Mouse (Mus musculus) T-helper 17 cell (primary cell): Measurements from ENCODE around the gene Iqsec1.
"Not testable (repeated sequence)": the region's sequence is repeated elsewhere in the genome, so short reads cannot be mapped to it uniquely, and the experiment has no call there.

Source experiments
- in situ Hi-C, 2 experiments: fragments of 300-600 bp; cut with MboI, MseI; formaldehyde crosslinking; loops; 1 replicate in 1 of 2; 2 replicates in 1 of 2; pipeline ENCODE4 v1.15.1; 2025; ENCODE audit warnings: high pct_unique_total_duplicates in 2 of 2

The Iqsec1 gene

DNA sequence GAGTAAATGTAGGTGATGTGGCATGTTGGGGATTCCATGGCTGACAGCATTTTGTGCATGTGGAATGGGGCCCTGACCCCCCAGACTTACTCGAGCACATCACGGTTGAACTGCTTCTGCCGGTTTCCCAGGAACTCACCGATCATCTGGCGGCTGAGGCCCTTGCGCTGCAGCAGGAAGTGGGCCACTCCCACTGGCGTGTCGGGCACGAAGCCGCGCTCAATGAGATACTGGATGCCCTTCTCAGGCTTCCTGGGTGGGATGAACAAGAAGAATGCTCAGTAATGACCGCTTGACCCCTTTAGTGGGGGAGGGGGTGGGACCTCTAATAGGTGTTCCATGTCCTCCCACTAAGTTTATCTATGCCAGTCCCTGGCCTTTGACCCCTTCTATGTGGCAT, 308.1 kb downstream of the Iqsec1 start:
- in situ Hi-C loops = no loop called here

GRCm38 (mm10) chr6:90678759-90679158, 309.7 kb downstream of the Iqsec1 start:
- in situ Hi-C loops = no loop called here

GRCm38 (mm10) chr6:90668693-90669092, 319.8 kb downstream of the Iqsec1 start:
- in situ Hi-C loops = no loop called here

DNA sequence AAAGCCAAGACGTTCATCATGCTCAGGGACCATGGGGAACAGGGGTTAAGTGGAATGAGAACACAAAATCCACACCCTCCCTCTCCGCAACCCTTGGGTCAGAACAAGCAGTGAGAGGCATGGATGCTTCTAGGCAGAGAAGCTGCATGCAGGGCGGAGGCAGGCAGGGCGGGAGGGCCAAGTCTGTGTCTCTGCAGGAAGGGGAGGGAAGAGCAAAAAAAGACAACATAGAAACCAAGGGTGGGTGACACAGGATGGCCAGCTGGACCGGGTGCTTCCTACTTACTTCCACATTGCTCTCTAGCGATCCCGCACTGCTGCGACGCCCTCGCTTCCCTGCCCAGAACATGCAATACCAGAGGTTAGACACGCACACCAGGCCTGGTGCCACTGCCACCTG, 324.7 kb downstream of the Iqsec1 start:
- in situ Hi-C loops = no loop called here

DNA sequence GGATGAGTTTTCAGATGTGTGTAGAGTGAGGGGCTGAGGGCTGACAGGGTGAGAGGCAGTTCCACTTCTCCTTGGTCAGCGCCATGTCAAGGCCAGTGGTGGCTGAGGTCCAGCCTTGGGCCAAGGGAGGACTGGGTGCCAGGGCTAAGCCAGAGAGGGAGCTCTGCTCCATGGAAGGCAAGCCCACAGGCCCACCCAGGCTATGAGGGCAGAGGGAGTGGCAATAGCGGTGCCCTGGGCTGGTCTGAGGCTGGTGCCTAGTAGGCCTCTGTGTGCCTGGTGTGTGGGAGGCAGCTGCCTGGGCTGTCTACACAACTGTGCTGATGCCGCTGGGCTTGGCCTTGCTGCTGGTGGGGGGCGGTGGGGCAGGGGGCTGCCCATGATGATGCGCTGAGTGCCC, 326.3 kb downstream of the Iqsec1 start:
- in situ Hi-C loops = no loop called here

DNA sequence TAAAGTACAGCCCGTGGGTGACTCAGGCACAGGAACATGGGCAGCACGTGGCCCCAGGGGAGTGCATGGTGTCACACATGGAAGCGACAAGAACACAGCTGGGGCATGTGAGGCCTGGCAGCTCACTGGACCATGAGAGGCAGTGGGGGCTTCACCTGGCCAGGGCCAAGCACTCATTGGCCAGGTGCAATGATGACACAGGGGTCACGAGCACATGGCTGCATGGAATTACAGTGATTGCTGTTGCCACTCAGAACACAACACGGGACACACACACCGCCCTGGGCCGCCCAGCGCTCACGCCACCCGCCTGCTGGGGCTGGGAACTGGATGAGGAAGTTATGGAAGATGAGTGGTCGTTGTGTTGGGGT, 327.5 kb downstream of the Iqsec1 start:
- in situ Hi-C loops = no loop called here

DNA sequence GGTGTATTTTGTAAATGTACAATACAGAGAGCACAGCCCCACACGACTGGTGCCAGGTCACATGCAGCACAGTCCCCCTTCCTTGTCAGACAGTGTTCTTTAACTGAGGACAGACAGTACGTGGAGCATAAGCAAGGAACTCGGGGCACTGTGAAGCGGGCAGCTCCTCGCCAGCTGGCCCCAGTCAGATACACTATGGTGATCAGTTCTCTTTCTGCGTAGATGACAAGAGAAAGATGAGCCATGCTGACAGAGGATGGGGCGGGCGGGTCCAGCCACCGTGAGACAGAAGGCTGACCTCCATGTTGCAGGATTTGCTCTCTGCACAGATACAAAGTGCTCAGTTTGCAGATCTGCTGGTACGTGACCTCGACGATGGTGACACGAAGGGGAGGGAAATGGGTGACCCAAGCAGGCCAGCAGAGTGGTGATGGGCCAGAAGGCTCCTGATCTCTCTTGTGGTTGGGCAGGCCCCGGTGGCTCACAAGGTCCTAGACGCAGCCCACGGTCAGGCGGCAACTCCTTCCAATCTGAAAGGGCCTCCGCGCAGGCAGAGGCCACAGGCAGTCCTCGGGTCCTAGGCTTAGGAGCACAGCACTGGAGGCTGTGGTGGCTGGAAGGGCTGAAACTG, 328.0 kb downstream of the Iqsec1 start:
- in situ Hi-C loops = no loop called here

- in situ Hi-C loops = loop anchor here in 1 of 2 experiments (10.0 kb wide), 1 partner anchor 65 kb away; no protein-coding TSS in a partner anchor
These were observed 328.6 kb downstream of the Iqsec1 start for GRCm38 (mm10) chr6:90659913-90660312.

DNA sequence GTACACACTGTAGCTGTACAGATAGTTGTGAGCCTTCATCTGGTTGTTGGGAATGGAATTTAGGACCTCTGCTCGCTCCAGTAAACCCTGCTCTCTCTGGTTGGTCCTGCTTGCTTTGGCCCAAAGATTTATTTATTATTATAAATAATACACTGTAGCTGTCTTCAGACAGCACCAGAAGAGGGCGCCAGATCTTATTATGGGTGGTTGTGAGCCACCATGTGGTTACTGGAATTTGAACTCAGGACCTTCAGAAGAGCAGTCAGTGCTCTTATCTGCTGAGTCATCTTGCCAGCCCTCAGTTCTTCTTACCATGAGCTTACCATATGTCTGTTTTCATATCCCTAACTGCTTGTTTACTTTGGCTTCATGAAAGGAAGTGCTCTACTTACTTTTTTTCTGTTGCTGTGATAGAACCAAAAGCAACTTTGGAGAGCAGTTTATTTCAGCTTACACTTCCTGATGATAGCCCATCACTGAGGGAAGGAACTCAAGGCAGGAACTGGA, 332.1 kb downstream of the Iqsec1 start:
- in situ Hi-C loops = loop anchor here in 1 of 2 experiments (10.0 kb wide), 1 partner anchor 68 kb away; no protein-coding TSS in a partner anchor

- in situ Hi-C loops = loop anchor here in 1 of 2 experiments (10.0 kb wide), 1 partner anchor 71 kb away; no protein-coding TSS in a partner anchor
These were observed 334.7 kb downstream of the Iqsec1 start for GRCm38 (mm10) chr6:90653736-90654135.

- in situ Hi-C loops = loop anchor here in 1 of 2 experiments (10.0 kb wide), 1 partner anchor 74 kb away; no protein-coding TSS in a partner anchor
These were observed 337.9 kb downstream of the Iqsec1 start for GRCm38 (mm10) chr6:90650634-90651033.

DNA sequence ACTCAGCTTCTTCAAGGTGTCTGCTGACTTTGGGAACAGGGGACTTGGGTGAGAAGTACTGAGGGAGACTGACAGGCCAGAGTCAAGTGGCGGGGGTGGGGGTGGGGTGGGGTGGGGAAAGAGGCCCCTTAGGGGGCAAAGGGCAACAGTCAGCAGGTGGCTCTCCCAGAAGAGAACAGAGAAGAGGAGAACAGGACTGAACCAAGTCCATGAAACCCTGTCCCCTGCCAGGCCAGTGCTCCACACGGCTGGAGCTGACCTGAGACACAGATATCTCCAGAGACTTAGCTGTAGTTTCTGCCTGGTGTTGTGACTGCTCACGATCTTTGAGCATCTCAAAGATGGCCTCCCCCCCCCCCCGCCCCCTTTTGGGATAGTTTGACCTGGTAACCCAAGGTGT, 339.2 kb downstream of the Iqsec1 start:
- in situ Hi-C loops = no loop called here

DNA sequence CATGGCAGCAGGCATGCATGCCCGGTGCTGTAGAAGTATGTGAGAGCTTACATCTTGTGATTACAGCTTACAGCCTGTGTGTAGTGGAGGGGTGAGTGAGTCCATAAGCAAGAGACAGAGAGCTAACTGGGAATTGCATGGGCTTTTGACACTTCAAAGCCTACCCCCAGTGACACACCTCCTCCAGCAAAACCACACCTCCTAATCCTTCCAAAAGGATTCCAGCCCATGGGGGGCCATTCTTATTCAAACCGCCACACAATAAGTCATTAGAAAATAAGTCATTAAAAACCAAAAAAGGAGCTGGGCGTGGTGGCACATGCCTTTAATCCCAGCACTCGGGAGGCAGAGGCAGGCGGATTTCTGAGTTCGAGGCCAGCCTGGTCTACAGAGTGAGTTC, 340.1 kb downstream of the Iqsec1 start:
- in situ Hi-C loops = no loop called here

GRCm38 (mm10) chr6:90644965-90645364, 343.5 kb downstream of the Iqsec1 start:
- in situ Hi-C loops = no loop called here

GRCm38 (mm10) chr6:90643057-90643456, 345.4 kb downstream of the Iqsec1 start:
- in situ Hi-C loops = no loop called here

GRCm38 (mm10) chr6:90635611-90636010, 352.9 kb downstream of the Iqsec1 start:
- in situ Hi-C loops = no loop called here

GRCm38 (mm10) chr6:90635081-90635480, 353.4 kb downstream of the Iqsec1 start:
- in situ Hi-C loops = no loop called here

GRCm38 (mm10) chr6:90632526-90632925, 356.0 kb downstream of the Iqsec1 start:
- in situ Hi-C loops = not testable (repeated sequence)

DNA sequence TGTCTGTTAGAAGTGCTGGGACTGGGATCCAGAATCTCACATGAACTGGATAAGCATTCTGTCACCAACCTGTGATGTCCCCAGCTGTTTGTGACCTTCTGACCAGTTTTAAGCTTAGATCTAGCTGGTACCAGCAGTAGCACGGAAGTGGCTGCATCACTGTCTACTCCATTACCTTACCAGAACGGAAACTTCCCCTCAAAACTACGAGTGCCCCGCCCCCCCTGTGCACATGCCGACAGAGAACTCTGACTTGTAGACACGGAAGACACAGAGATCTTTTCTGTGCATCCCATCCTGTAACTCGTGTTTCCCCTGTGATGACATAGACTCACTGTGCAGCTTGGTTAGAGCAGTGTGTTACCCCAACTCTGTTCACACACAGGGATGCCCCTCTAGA, 358.1 kb downstream of the Iqsec1 start:
- in situ Hi-C loops = no loop called here

GRCm38 (mm10) chr6:90629506-90629905, 359.0 kb downstream of the Iqsec1 start:
- in situ Hi-C loops = no loop called here

DNA sequence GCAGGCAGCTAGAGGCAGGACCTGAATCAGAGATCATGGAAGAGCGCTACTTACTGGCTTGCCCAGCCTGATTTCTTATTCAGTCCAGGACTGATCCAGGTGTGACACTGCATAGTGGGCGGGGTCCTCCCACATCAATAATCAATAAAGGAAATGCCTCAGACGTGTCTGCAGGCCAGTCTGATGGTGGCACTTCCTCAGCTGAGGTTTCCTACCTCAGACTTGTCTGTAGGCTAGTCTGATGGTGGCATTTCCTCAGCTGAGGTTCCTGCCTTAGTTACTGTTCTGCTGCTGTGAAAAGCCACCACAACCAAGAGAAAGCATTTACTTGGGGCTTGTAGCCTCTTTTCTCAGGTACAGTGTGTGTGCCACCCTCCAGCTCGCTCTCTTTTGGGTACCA, 360.9 kb downstream of the Iqsec1 start:
- in situ Hi-C loops = no loop called here

DNA sequence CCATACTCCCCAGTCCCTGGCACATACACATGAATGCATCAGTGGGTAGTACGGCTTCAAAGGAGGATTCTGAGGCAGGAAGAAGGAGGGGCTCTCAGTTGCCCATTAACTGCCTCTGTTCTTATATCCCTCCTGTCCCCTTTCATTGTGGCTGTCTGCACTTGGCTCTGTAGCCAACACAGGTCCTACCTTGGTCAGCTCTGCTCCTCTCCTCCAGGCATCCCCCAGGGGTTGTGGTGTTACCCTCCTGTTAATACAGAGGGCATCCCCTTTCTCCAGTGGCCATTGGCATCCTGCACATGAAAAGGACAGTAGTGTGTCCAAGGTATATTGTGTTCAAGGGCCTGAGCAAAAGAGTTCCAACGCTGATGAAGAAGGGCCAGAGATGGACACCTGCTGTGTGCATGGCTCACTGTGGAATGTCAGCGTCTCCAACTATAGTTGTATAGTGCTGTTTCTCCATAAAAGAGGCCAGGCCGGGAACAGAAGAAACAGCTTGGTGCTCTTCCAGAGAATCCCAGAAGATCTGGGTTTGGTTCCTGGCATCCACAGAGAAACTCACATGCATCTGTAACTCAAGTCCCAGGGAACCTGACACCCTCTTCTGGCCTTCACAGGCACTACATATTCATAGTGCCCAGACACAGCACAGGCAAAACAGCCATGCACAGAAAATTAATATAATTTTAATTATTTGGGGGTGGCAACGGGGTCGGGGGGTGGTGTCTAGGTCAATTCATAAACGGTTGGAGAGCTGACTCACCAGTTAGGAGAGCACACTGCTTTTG, 363.1 kb downstream of the Iqsec1 start:
- in situ Hi-C loops = no loop called here

DNA sequence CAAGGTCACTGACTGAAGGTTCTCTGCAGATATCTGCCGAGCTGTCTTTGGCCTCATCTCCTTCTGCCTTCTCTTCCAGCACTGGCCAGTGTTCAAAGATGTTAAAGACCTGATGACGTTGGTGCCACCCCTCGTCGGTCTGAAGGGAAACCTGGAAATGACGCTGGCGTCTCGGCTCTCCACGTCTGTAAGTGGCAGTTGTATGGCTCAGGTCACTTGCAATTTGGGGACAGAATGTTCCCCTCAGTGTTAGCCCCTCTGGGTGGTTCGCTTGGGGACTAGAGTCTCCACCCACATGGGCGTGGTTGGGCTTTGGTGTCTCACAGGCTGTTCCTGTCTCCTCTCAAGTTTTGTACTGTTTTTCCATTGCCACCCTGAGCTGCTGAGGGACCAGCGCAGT, 363.8 kb downstream of the Iqsec1 start:
- in situ Hi-C loops = no loop called here
